Mouse (Mus musculus) MEL-GATA-1-ER (cell line): Measurements from ENCODE around the gene Dda1.
"Not testable (repeated sequence)": the region's sequence is repeated elsewhere in the genome, so short reads cannot be mapped to it uniquely, and the experiment has no call there.

ENCODE experiments used
- DNase-seq: peaks from one replicate; pipeline ENCODE4 v3.0.0-alpha.2; 2012; ENCODE audit warnings: low read depth; ENCODE audit errors: extremely low read depth

Dda1 gene

GRCm38 (mm10) chr8:71495039-71495438, 26.0 kb downstream of the Dda1 start:
- no peak for DNase-seq

- no peak for DNase-seq
These were observed 26.8 kb downstream of the Dda1 start for GRCm38 (mm10) chr8:71495811-71496210.

- no peak for DNase-seq
These were observed 27.5 kb downstream of the Dda1 start for GRCm38 (mm10) chr8:71496481-71496880.

GRCm38 (mm10) chr8:71497077-71497645, 28.2 kb downstream of the Dda1 start:
- no peak for DNase-seq

GRCm38 (mm10) chr8:71497881-71498501, 29.0 kb downstream of the Dda1 start:
- DNase-seq, result no peak

GRCm38 (mm10) chr8:71498816-71499690, 30.1 kb downstream of the Dda1 start:
- no peak for DNase-seq

- DNase-seq, result no peak
These were observed 35.4 kb downstream of the Dda1 start for GRCm38 (mm10) chr8:71504349-71504748.

GRCm38 (mm10) chr8:71505326-71505725, 36.3 kb downstream of the Dda1 start:
- DNase-seq, result no peak

- DNase-seq, result no peak
These were observed 37.0 kb downstream of the Dda1 start for GRCm38 (mm10) chr8:71505979-71506378.

GRCm38 (mm10) chr8:71507589-71508104, 38.6 kb downstream of the Dda1 start:
- DNase-seq, result no peak

GRCm38 (mm10) chr8:71509316-71509715, 40.3 kb downstream of the Dda1 start:
- no peak for DNase-seq

GRCm38 (mm10) chr8:71511644-71512043, 42.6 kb downstream of the Dda1 start, which contains the start of gene Plvap:
Gene Plvap (minus strand): TSS chr8:71511752.
- DNase-seq, result peak; percentile 94

- DNase-seq, result no peak
These were observed 44.2 kb downstream of the Dda1 start for GRCm38 (mm10) chr8:71513018-71513754.

- no peak for DNase-seq
These were observed 46.0 kb downstream of the Dda1 start for GRCm38 (mm10) chr8:71515043-71515442.

- DNase-seq, result no peak
These were observed 47.8 kb downstream of the Dda1 start for GRCm38 (mm10) chr8:71516786-71517185.

- DNase-seq, result not testable (repeated sequence)
These were observed 50.2 kb downstream of the Dda1 start for GRCm38 (mm10) chr8:71519037-71519825.

- peak; percentile 92 for DNase-seq
These were observed 52.6 kb downstream of the Dda1 start for GRCm38 (mm10) chr8:71521634-71522033.

GRCm38 (mm10) chr8:71525226-71526050, 56.4 kb downstream of the Dda1 start, which contains the start of gene Ccdc194:
Gene Ccdc194 (minus strand): TSS chr8:71525711.
- DNase-seq, result no peak
